Mouse (Mus musculus) kidney, embryonic 16.5 days (tissue): ENCODE results near the gene Ntpcr. TPM values are rescaled to one million over a fixed set of nuclear protein-coding genes. Genes with fewer than 3 reads are reported as not detected.

ENCODE experiments used
- ATAC-seq: fragments of 200-750 bp; cut with Nextera tagmentation; 2 replicates; pipeline ENCODE4 v1.8.0; 2017; ENCODE audit warnings: moderate TSS enrichment; ENCODE audit not compliant: low FRiP score, low TSS enrichment
- H3K27ac ChIP-seq: fragments of 300-500 bp; sonication (generic); 2 replicates; pipeline ENCODE4 v1.5.1; 2014; ENCODE audit warnings: low read length
- H3K27me3 ChIP-seq: fragments of 300-500 bp; sonication (generic); 2 replicates; pipeline ENCODE4 v1.6.1; 2014; ENCODE audit warnings: low read length, control low read depth, mixed read lengths; ENCODE audit not compliant: insufficient read depth
- H3K36me3 ChIP-seq: fragments of 300-500 bp; sonication (generic); 2 replicates; pipeline ENCODE4 v1.6.1; 2014; ENCODE audit warnings: low read length, control low read depth, mixed read lengths; ENCODE audit not compliant: insufficient read depth
- H3K4me1 ChIP-seq: fragments of 300-500 bp; sonication (generic); 2 replicates; pipeline ENCODE4 v1.6.1; 2014; ENCODE audit warnings: low read length, control low read depth, mixed read lengths; ENCODE audit not compliant: insufficient read depth
- H3K4me2 ChIP-seq: fragments of 300-500 bp; sonication (generic); replicated peaks from 2 replicates; pipeline ENCODE4 v1.6.1; 2014; ENCODE audit warnings: low read depth, low read length
- H3K4me3 ChIP-seq: fragments of 300-500 bp; sonication (generic); 2 replicates; pipeline ENCODE4 v1.5.1; 2014; ENCODE audit warnings: mild to moderate bottlenecking, low read length
- H3K9ac ChIP-seq: fragments of 300-500 bp; sonication (generic); replicated peaks from 2 replicates; pipeline ENCODE4 v1.6.1; 2014; ENCODE audit warnings: low read length
- H3K9me3 ChIP-seq: fragments of 300-500 bp; sonication (generic); 2 replicates; pipeline ENCODE4 v1.6.1; 2016; ENCODE audit warnings: low read length, control low read depth
- WGBS: fragments of 180-500 bp; shearing (Covaris S2); extraction: QIAGEN DNeasy Blood & Tissue Kit; methylation state at CpG from one replicate; pipeline ENCODE4 v1.1.7; 2014; 5-methylcytosine and 5-hydroxymethylcytosine counted together
- polyA plus RNA-seq: library from polyadenylated mRNA; unstranded; fragments of >200 nt; fragmentation: Nextera tagmentation; extraction: Ambion mirVana; gene quantifications from 2 replicates; pipeline ENCODE4 v1.2.1, GENCODE M21; 2015

Gene Ntpcr
- polyA plus RNA-seq, 1 experiment from 2014 or later = 30.8 TPM

- H3K4me2 ChIP-seq = no peak overlapping the region
- ATAC-seq = no peak
- no peaks in the 10 kb centered on the region for H3K36me3 ChIP-seq
- no peaks in the 10 kb centered on the region for H3K9me3 ChIP-seq
- H3K4me3 ChIP-seq = no peak overlapping the region
- peak overlapping the region; percentile 24; the same call in 1 of the 2 replicates for H3K27ac ChIP-seq
- H3K9ac ChIP-seq = no peak overlapping the region
- H3K4me1 ChIP-seq = no peaks in the 10 kb centered on the region
- H3K27me3 ChIP-seq = no peaks in the 10 kb centered on the region
- WGBS = 70% methylated on average over 5 of the region's 5 CpGs
These were observed 11.6 kb downstream of the Ntpcr start for GRCm38 (mm10) chr8:125741377-125741776.

- Histone ChIP-seq H3K9ac (no peak overlapping the region), H3K36me3 (no peaks in the 10 kb centered on the region), H3K9me3 (no peaks in the 10 kb centered on the region), H3K4me1 (no peaks in the 10 kb centered on the region), H3K27ac (peak overlapping the region; percentile 24; the same call in 1 of the 2 replicates), H3K27me3 (no peaks in the 10 kb centered on the region), H3K4me2 (no peak overlapping the region), H3K4me3 (no peak overlapping the region)
- 46% methylated on average over 2 of the region's 2 CpGs for WGBS
- peak; percentile 64; the same call in 1 of the 2 replicates for ATAC-seq
These were observed 12.1 kb downstream of the Ntpcr start for GRCm38 (mm10) chr8:125741855-125742254.

GRCm38 (mm10) chr8:125742406-125742805 is 12.6 kb downstream of the Ntpcr start:
- H3K9ac ChIP-seq = no peak overlapping the region
- H3K27ac ChIP-seq = no peak overlapping the region
- H3K4me1 ChIP-seq = no peaks in the 10 kb centered on the region
- no peak overlapping the region for H3K4me2 ChIP-seq
- H3K4me3 ChIP-seq = no peak overlapping the region
- H3K27me3 ChIP-seq = no peaks in the 10 kb centered on the region
- no peaks in the 10 kb centered on the region for H3K9me3 ChIP-seq
- no peaks in the 10 kb centered on the region for H3K36me3 ChIP-seq
- ATAC-seq = no peak
- WGBS = 81% methylated on average over 8 of the region's 8 CpGs

GRCm38 (mm10) chr8:125744914-125745576 is 15.3 kb downstream of the Ntpcr start:
- WGBS = 88% methylated on average over 10 of the region's 10 CpGs
- H3K36me3 ChIP-seq = no peaks in the 10 kb centered on the region
- no peak for ATAC-seq
- no peak overlapping the region for H3K27ac ChIP-seq
- no peaks in the 10 kb centered on the region for H3K9me3 ChIP-seq
- H3K9ac ChIP-seq = no peak overlapping the region
- peaks cover 2% of the 10 kb centered on the region for H3K4me1 ChIP-seq
- no peaks in the 10 kb centered on the region for H3K27me3 ChIP-seq
- no peak overlapping the region for H3K4me2 ChIP-seq
- H3K4me3 ChIP-seq = no peak overlapping the region

- 62% methylated on average over 8 of the region's 8 CpGs for WGBS
- no peak overlapping the region for H3K4me3 ChIP-seq
- H3K4me2 ChIP-seq = no peak overlapping the region
- no peaks in the 10 kb centered on the region for H3K9me3 ChIP-seq
- peaks cover 3% of the 10 kb centered on the region; the same call in 1 of the 2 replicates for H3K27me3 ChIP-seq
- no peak overlapping the region for H3K9ac ChIP-seq
- peaks cover 18% of the 10 kb centered on the region for H3K4me1 ChIP-seq
- no peak for ATAC-seq
- no peak overlapping the region for H3K27ac ChIP-seq
- H3K36me3 ChIP-seq = no peaks in the 10 kb centered on the region
These were observed 17.6 kb downstream of the Ntpcr start for GRCm38 (mm10) chr8:125747390-125747789.

GRCm38 (mm10) chr8:125750846-125751245 is 21.1 kb downstream of the Ntpcr start:
- no peak overlapping the region for H3K9ac ChIP-seq
- H3K27me3 ChIP-seq = peaks cover 3% of the 10 kb centered on the region; the same call in 1 of the 2 replicates
- no peaks in the 10 kb centered on the region for H3K9me3 ChIP-seq
- peak overlapping the region; percentile 31 for H3K27ac ChIP-seq
- H3K4me2 ChIP-seq = no peak overlapping the region
- ATAC-seq = 0 out of 2 replicates have a peak, but pooled peaks have one; percentile 36
- no peak overlapping the region for H3K4me3 ChIP-seq
- 31% methylated on average over 8 of the region's 8 CpGs for WGBS
- H3K36me3 ChIP-seq = no peaks in the 10 kb centered on the region
- H3K4me1 ChIP-seq = peaks cover 18% of the 10 kb centered on the region

GRCm38 (mm10) chr8:125755896-125756295 is 26.1 kb downstream of the Ntpcr start:
- Histone ChIP-seq H3K9ac (no peak overlapping the region; the same call in 1 of the 2 replicates), H3K4me1 (peaks cover 14% of the 10 kb centered on the region), H3K27me3 (peaks cover 3% of the 10 kb centered on the region; the same call in 1 of the 2 replicates), H3K36me3 (no peaks in the 10 kb centered on the region), H3K4me3 (no peak overlapping the region), H3K9me3 (no peaks in the 10 kb centered on the region), H3K27ac (no peak overlapping the region), H3K4me2 (no peak overlapping the region)
- no peak for ATAC-seq
- 71% methylated on average over 8 of the region's 8 CpGs for WGBS

- no peak overlapping the region for H3K4me3 ChIP-seq
- H3K4me1 ChIP-seq = peaks cover 8% of the 10 kb centered on the region
- H3K27ac ChIP-seq = no peak overlapping the region
These were observed 26.8 kb downstream of the Ntpcr start for GRCm38 (mm10) chr8:125756391-125757105.

GRCm38 (mm10) chr8:125757106-125757496 is 27.3 kb downstream of the Ntpcr start:
- H3K9ac ChIP-seq = no peak overlapping the region
- H3K27me3 ChIP-seq = peaks cover 2% of the 10 kb centered on the region; the same call in 1 of the 2 replicates
- H3K4me1 ChIP-seq = peaks cover 6% of the 10 kb centered on the region; the same call in 1 of the 2 replicates
- H3K27ac ChIP-seq = no peak overlapping the region
- no peak overlapping the region for H3K4me3 ChIP-seq
- H3K4me2 ChIP-seq = no peak overlapping the region
- no peaks in the 10 kb centered on the region for H3K9me3 ChIP-seq
- ATAC-seq = 0 out of 2 replicates have a peak, but pooled peaks have one; percentile 21
- 61% methylated on average over 1 of the region's 1 CpGs for WGBS
- H3K36me3 ChIP-seq = no peaks in the 10 kb centered on the region

More at GRCm38 (mm10) chr8:125756391-125757105, 26.8 kb downstream of the Ntpcr start:
- 0 out of 2 replicates have a peak, but pooled peaks have one; percentile 33 for ATAC-seq
- peak overlapping the region; percentile 48 for H3K9ac ChIP-seq
- H3K4me2 ChIP-seq = no peak overlapping the region
- H3K36me3 ChIP-seq = no peaks in the 10 kb centered on the region
- no peaks in the 10 kb centered on the region for H3K9me3 ChIP-seq
- 25% methylated on average over 9 of the region's 9 CpGs for WGBS
- H3K27me3 ChIP-seq = peaks cover 3% of the 10 kb centered on the region; the same call in 1 of the 2 replicates
